Mouse (Mus musculus): Measurements from ENCODE around the gene Ppp1r27.
"Not testable (repeated sequence)": the region's sequence is repeated elsewhere in the genome, so short reads cannot be mapped to it uniquely, and the experiment has no call there.

The Ppp1r27 gene

GRCm38 (mm10) chr11:120575046-120575445 is 24.1 kb upstream of the Ppp1r27 start:
- no peak for DNase-seq

GRCm38 (mm10) chr11:120574278-120574600 is 23.3 kb upstream of the Ppp1r27 start:
- DNase-seq: no peak

DNA sequence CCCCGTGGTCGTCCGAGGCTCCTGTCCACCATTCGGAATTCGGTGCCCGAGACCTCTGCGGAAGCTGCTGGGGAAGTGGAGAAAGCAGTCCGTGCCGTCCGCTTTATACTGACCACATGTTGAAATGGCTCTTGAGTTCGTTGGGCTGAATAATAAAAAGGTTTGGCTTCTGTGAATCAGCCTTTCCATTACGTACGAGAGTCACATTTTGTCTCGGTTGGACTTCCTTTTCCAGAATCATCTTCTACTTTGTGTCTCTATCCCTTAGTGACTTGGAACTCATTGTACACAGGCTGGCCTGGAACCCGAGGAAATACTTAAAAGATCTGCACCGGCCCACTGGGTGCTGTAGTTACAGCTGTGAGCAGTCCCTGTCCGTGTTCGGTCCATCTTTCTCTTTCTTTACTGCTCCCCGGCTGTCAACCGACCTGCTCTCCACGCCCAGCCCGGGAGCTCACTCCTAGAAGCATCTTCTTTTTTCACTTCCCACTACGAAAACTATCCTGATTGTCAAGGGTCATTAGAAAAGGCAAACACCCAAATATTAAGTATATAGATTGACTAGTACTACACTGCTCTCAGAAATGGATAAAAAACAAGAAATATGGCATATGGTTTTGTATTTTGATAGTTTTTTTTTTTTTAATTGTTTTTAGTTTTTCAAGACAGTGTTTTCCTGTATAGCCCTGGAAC is 22.8 kb upstream of the Ppp1r27 start:
- no peak for DNase-seq

GRCm38 (mm10) chr11:120572752-120573584 is 22.0 kb upstream of the Ppp1r27 start, which contains the start of gene P4hb:
Gene P4hb (minus strand): TSS chr11:120573253.
- peak; percentile 98 for DNase-seq

DNA sequence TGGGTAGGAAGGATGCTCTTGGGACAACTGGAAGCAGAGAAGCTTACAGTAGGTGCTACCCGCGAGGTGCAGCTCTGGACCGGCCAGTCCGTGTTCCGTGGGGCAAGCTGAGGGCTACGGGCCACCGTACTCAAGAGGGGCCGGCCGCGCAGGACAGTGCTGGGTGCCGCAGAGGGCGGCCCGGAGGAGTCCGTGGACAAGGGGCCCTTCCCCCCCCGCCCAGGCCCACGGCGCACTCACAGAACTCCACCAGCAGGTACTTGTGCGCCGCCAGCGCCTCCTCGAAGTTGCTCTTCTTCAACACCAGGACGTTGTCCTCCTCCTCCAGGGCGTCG is 21.5 kb upstream of the Ppp1r27 start:
- DNase-seq: no peak

- DNase-seq: no peak
Observed at GRCm38 (mm10) chr11:120571754-120572416, 21.0 kb upstream of the Ppp1r27 start.

GRCm38 (mm10) chr11:120571122-120571521 is 20.2 kb upstream of the Ppp1r27 start:
- no peak for DNase-seq

GRCm38 (mm10) chr11:120568324-120568723 is 17.4 kb upstream of the Ppp1r27 start:
- DNase-seq: no peak

DNA sequence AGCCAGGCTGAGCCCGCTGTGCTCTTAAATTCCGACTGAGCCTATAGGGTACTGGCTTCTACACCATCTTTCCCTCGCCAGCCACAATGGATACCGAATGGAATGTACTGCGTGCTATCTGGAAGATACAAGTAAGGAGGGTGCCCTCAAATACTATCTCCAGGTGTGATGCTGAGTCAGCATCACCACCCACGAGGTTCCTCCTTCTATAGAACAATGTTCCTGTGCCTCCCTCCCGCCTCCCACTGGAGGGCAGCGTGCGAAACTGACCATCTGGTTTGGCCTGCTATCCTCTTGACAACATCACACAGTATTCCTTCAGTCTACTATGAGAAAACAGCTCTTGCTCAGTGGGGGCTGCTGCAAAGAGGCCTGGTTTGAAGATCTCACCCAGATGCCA is 14.2 kb upstream of the Ppp1r27 start:
- no peak for DNase-seq

GRCm38 (mm10) chr11:120562949-120563348 is 12.0 kb upstream of the Ppp1r27 start:
- DNase-seq: no peak

GRCm38 (mm10) chr11:120560952-120561728 is 10.2 kb upstream of the Ppp1r27 start:
- no peak for DNase-seq

DNA sequence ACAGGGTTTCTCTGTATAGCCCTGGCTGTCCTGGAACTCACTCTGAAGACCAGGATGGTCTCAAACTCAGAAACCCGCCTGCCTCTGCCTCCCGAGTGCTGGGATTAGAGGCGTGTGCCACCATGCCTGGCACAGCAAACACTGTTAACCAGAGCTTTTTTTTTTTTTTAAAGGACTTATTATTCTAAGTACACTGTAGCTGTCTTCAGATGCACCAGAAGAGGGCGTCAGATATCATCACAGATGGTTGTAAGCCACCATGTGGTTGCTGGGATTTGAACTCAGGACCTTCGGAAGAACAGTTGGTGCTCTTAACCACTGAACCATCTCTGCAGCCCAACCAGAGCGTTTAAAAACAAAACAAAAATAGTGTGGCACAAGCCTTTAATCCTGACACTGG is 7.9 kb upstream of the Ppp1r27 start:
- DNase-seq: not testable (repeated sequence)

- DNase-seq: no peak
Observed at GRCm38 (mm10) chr11:120555260-120555659, 4.3 kb upstream of the Ppp1r27 start.

DNA sequence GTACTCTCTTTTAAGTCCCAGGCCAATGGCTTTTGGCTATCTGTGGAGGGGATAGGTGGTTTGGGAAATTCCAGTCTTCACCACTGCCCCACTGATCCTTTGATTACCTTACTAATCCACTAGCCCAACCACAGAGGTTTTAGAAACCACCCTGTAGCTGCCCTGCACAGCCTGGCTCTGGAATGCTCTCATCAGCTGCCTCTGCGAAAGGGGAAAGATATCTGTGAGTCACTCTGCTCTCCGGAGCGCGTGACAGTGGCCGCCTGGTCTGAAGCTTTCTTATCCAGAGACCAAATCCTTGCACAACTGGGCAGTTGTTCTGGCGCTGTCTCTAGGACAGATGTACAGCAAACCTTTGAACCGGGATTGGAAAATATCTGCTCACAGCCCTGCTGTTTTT is 3.9 kb upstream of the Ppp1r27 start:
- DNase-seq: no peak

DNA sequence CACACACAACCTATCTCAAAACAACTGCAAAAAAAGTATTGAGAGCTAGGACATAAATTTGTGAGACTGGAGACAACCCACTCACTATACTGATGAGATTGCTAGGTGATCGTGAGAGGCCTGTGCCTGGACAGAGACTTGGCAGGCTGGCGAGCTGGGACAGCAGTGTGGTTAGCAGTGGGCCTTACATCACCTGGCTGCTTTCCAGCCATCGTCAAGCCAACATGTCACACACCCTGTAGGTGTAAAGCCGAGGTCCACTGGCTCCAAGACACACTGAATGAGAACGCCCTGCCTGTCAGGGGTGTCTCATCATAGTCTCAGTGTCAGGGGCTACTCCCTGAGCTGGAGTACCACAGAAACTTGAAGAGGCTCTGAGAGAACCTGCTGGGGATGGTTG is 1.8 kb upstream of the Ppp1r27 start:
- DNase-seq: no peak

GRCm38 (mm10) chr11:120549986-120550809 is 734 bp downstream of the Ppp1r27 start:
- no peak for DNase-seq

- peak; percentile 94 to 96 for DNase-seq
Observed at GRCm38 (mm10) chr11:120549168-120549945, 1.6 kb downstream of the Ppp1r27 start, which contains the start of gene Mcrip1. Gene Mcrip1 (minus strand): TSS chr11:120549727.

- no peak for DNase-seq
Observed at GRCm38 (mm10) chr11:120548786-120549167, 2.2 kb downstream of the Ppp1r27 start.

- no peak for DNase-seq
Observed at GRCm38 (mm10) chr11:120548214-120548613, 2.7 kb downstream of the Ppp1r27 start.

- DNase-seq: peak in 1 of 2 experiments; percentile 23
Observed at GRCm38 (mm10) chr11:120547469-120547868, 3.5 kb downstream of the Ppp1r27 start.

DNA sequence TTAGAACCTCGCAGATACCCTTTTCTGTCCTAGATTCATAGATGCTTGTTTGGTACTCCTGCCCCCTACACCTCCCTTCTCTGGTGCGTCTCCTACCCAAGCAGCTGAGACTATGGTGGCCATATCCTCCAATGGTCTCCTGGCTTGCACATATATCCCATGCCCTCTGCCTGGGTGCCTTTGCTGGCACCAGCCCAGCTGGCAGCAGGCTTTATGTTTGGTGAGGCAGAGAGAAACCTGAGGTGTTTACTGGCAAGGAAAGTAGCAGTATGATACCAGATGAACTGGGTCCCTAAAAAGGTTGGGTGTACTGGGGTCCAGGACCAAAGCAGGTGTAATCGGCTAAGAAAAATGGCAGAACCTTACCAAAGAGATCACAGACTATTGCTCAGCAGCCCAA is 5.0 kb downstream of the Ppp1r27 start:
- no peak for DNase-seq

Measured in B cell, adult 2 months (primary cell).